ENCODE assay signal across 8 mouse cellular contexts in genomic region chr13:55510668-55511491, GRCm38 (mm10). TPM values are rescaled to one million over a fixed set of nuclear protein-coding genes. Genes with fewer than 3 reads are reported as not detected.
DNase-seq lines count a peak whose midpoint lies in the region; ATAC-seq and TF ChIP-seq lines count a peak whose summit lies in the region.

No protein-coding gene starts in this region.

- ATAC-seq in heart, postnatal 0 days (ENCODE audit: insufficient read depth, low read depth): peak; percentile 73
- peak; percentile 24 for ATAC-seq in megakaryocyte-erythroid progenitor cell, adult 5-6 weeks (replicated peaks; ENCODE audit: low FRiP score, low TSS enrichment, poor library complexity, severe bottlenecking)

- 0 out of 2 replicates have a peak overlapping the region, but pooled peaks have one; percentile 3 for H3K9ac ChIP-seq in heart, postnatal 0 days (replicated peaks; ENCODE audit: low read depth, low read length)

- H3K36me3 ChIP-seq in heart, postnatal 0 days (replicated peaks; ENCODE audit: control insufficient read depth, insufficient read depth, low read length): peaks cover 46% of the 10 kb centered on the region

- H3K27me3 ChIP-seq in heart, postnatal 0 days (ENCODE audit: control insufficient read depth, insufficient read depth, low read length): peaks cover 35% of the 10 kb centered on the region

- 8% methylated on average over 6 of the region's 6 CpGs for WGBS in heart, postnatal 0 days

- peak overlapping the region; percentile 88 for H3K4me3 ChIP-seq in heart, postnatal 0 days (ENCODE audit: low read depth, low read length)

- H3K4me2 ChIP-seq in heart, postnatal 0 days (ENCODE audit: low read depth, low read length): peak overlapping the region; percentile 84

- DNase-seq in left cerebral cortex, postnatal 4 days: peak; percentile 70
- no peak for DNase-seq in left cerebral cortex, adult 11 months (ENCODE audit: low spot score)
- peak; percentile 96 for DNase-seq in fibroblast of lung, adult 2 months (ENCODE audit: low read depth)
- peak; percentile 88 for DNase-seq in heart, postnatal 0 days (ENCODE audit: low spot score)
- peak; percentile 74 to 83 for DNase-seq in kidney, postnatal 36 days
- DNase-seq in testis, postnatal 14 days (ENCODE audit: low spot score): peak; percentile 55
- no peak for DNase-seq in thymus, postnatal 0 days (ENCODE audit: low spot score)

- no peaks in the 10 kb centered on the region for H3K9me3 ChIP-seq in heart, postnatal 0 days (replicated peaks; ENCODE audit: control insufficient read depth, low read length)

- no peak; the same call in 1 of the 2 replicates for TF ChIP-seq CTCF in heart, postnatal 0 days (IDR thresholded peaks at IDR 0.05; ENCODE audit: low read depth)

- H3K27ac ChIP-seq in heart, postnatal 0 days (ENCODE audit: low read depth): peak overlapping the region; percentile 94

- peak; percentile 62 for TF ChIP-seq EP300 in heart, postnatal 0 days (IDR thresholded peaks at IDR 0.05; ENCODE audit: low read depth)

- H3K4me1 ChIP-seq in heart, postnatal 0 days (ENCODE audit: control insufficient read depth, insufficient read depth): peaks cover 27% of the 10 kb centered on the region

- intact Hi-C loops in left cerebral cortex, postnatal 4 days (cut with DNase I): loop anchor here (5.0 kb wide), 1 partner anchor 104 kb away; no protein-coding TSS in a partner anchor

RNA-seq across cellular contexts. Expression of gene Pdlim7, which starts 2.6 kb away (rescaled TPM):
- 10 to 100 TPM; 62.5 to 66.8 TPM for total RNA-seq in left cerebral cortex, postnatal 4 days (2021)
- total RNA-seq in heart, postnatal 0 days (2014; rRNA removed; ENCODE audit: low replicate concordance): 134 and 186 TPM in 2 replicates
- polyA plus RNA-seq in heart, postnatal 0 days (2015; fragmentation: Nextera tagmentation; extraction: Ambion mirVana): 190 and 210 TPM in 2 replicates
- total RNA-seq in megakaryocyte-erythroid progenitor cell, adult 5-6 weeks (2014; fragmentation: Nextera tagmentation): 11.5 and 13.2 TPM in 2 replicates
- 3.0 and 4.3 TPM in 2 replicates for total RNA-seq in megakaryocyte-erythroid progenitor cell, adult 5-6 weeks (2017)
- polyA plus RNA-seq in thymus, postnatal 0 days (2015; fragmentation: Nextera tagmentation; extraction: Ambion mirVana): 37.5 and 39.4 TPM in 2 replicates

RNA-seq across cellular contexts. Expression of gene Dok3, which starts 18.2 kb away (rescaled TPM):
- total RNA-seq in left cerebral cortex, postnatal 4 days (2021): 1 to 10 TPM; 6.4 to 7.2 TPM
- total RNA-seq in heart, postnatal 0 days (2014; rRNA removed; ENCODE audit: low replicate concordance): 2.7 and 2.8 TPM in 2 replicates
- polyA plus RNA-seq in heart, postnatal 0 days (2015; fragmentation: Nextera tagmentation; extraction: Ambion mirVana): 0.95 and 1.4 TPM in 2 replicates
- 1.5 and 2.2 TPM in 2 replicates for total RNA-seq in megakaryocyte-erythroid progenitor cell, adult 5-6 weeks (2014; fragmentation: Nextera tagmentation)
- 1.8 and 2.9 TPM in 2 replicates for total RNA-seq in megakaryocyte-erythroid progenitor cell, adult 5-6 weeks (2017)
- 2.6 and 2.7 TPM in 2 replicates for polyA plus RNA-seq in thymus, postnatal 0 days (2015; fragmentation: Nextera tagmentation; extraction: Ambion mirVana)

RNA-seq across cellular contexts. Expression of gene Dbn1, which starts 23.0 kb away (rescaled TPM):
- 100 to 1,000 TPM; 623 to 643 TPM for total RNA-seq in left cerebral cortex, postnatal 4 days (2021)
- total RNA-seq in heart, postnatal 0 days (2014; rRNA removed; ENCODE audit: low replicate concordance): 38.5 and 46.0 TPM in 2 replicates
- 30.2 and 30.9 TPM in 2 replicates for polyA plus RNA-seq in heart, postnatal 0 days (2015; fragmentation: Nextera tagmentation; extraction: Ambion mirVana)
- total RNA-seq in megakaryocyte-erythroid progenitor cell, adult 5-6 weeks (2014; fragmentation: Nextera tagmentation): 0.84 TPM in 1 of 2 replicates, not detected in the other
- 2.4 TPM in 1 of 2 replicates, not detected in the other for total RNA-seq in megakaryocyte-erythroid progenitor cell, adult 5-6 weeks (2017)
- 8.4 and 9.3 TPM in 2 replicates for polyA plus RNA-seq in thymus, postnatal 0 days (2015; fragmentation: Nextera tagmentation; extraction: Ambion mirVana)

RNA-seq across cellular contexts. Expression of gene Ddx41, which starts 25.6 kb away (rescaled TPM):
- 10 to 100 TPM; 51.6 to 56.5 TPM for total RNA-seq in left cerebral cortex, postnatal 4 days (2021)
- 25.3 and 30.4 TPM in 2 replicates for total RNA-seq in heart, postnatal 0 days (2014; rRNA removed; ENCODE audit: low replicate concordance)
- 16.3 and 17.3 TPM in 2 replicates for polyA plus RNA-seq in heart, postnatal 0 days (2015; fragmentation: Nextera tagmentation; extraction: Ambion mirVana)
- 55.0 and 56.4 TPM in 2 replicates for total RNA-seq in megakaryocyte-erythroid progenitor cell, adult 5-6 weeks (2014; fragmentation: Nextera tagmentation)
- 58.9 and 64.3 TPM in 2 replicates for total RNA-seq in megakaryocyte-erythroid progenitor cell, adult 5-6 weeks (2017)
- polyA plus RNA-seq in thymus, postnatal 0 days (2015; fragmentation: Nextera tagmentation; extraction: Ambion mirVana): 51.6 and 54.2 TPM in 2 replicates

RNA-seq across cellular contexts. Expression of gene Prr7, which starts 46.8 kb away (rescaled TPM):
- 10 to 100 TPM; 86.0 to 87.5 TPM for total RNA-seq in left cerebral cortex, postnatal 4 days (2021)
- 3.6 and 8.2 TPM in 2 replicates for total RNA-seq in heart, postnatal 0 days (2014; rRNA removed; ENCODE audit: low replicate concordance)
- polyA plus RNA-seq in heart, postnatal 0 days (2015; fragmentation: Nextera tagmentation; extraction: Ambion mirVana): 0.08 TPM in 1 of 2 replicates, not detected in the other
- total RNA-seq in megakaryocyte-erythroid progenitor cell, adult 5-6 weeks (2014; fragmentation: Nextera tagmentation): not detected in 2 replicates
- not detected in 2 replicates for total RNA-seq in megakaryocyte-erythroid progenitor cell, adult 5-6 weeks (2017)
- polyA plus RNA-seq in thymus, postnatal 0 days (2015; fragmentation: Nextera tagmentation; extraction: Ambion mirVana): 0.27 and 0.46 TPM in 2 replicates

Comparison
In these comparisons a context has a peak if more than half of its experiments do, and no peak if none do; other contexts are left out.
1. DNase-seq: peak in left cerebral cortex, postnatal 4 days (single experiment), fibroblast of lung, adult 2 months (single experiment), heart, postnatal 0 days (single experiment), kidney, postnatal 36 days (2 of 2) and testis, postnatal 14 days (single experiment); none in left cerebral cortex, adult 11 months (single experiment) and thymus, postnatal 0 days (single experiment).
2. RNA of gene Dbn1, which starts 23.0 kb away (total RNA-seq): 623 to 643 TPM in left cerebral cortex, postnatal 4 days and 38.5 to 46.0 TPM in heart, postnatal 0 days; 0.84 to 2.4 TPM in megakaryocyte-erythroid progenitor cell, adult 5-6 weeks; every median in the first group is over 10 times any median in the second.